Mouse (Mus musculus): ENCODE measurements at regions not wholly inside any gene's neighbourhood (a gene's known extent, or its start where the extent isn't known, plus 50 kb on each side); places are given as distances from the start of the nearest gene placed in this dataset.
"Not testable (repeated sequence)": the region's sequence is repeated elsewhere in the genome, so short reads cannot be mapped to it uniquely, and the experiment has no call there.

DNA sequence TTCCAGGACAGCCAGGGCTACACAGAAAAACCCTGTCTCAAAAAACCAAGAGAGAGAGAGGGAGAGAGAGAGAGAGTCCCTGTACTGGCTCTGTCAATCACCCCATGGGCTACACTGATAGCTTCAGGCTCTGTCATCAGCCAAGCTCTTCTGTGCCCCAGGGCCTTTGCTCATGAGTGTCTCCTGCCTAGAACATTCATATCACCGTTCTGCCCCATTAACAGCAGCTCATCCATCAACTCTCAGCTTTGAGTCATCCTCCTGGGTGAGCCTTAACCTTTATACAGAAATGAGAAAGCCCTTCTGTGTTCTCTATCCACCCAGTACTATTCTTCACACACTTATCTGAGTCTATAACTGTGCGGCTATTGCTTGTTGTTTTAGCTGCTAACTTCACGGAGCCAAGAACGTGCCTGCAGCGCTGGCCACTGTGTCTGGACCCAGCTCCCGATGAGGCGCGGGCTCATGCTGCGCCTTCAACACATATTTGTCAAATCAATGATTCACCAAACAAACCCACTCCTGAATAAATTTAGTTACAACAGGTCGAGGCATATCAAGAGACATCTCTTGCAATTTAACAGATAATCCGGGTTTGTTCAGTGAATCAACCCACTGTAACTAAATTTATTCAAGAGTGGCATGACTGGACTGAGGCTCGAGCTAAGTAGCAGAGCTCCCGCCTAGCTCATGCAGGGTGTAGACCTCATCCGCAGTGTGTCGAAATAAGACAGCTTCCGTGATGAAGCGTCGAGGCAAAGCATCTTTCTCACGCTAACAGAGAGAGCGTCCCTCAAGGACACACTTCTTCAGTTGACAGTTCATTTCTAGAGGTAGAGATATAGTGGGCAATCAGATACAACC lies 152.1 kb downstream of the Katnal1 start:
- no peak for DNase-seq (ENCODE audit: low read depth, low spot score)

DNA sequence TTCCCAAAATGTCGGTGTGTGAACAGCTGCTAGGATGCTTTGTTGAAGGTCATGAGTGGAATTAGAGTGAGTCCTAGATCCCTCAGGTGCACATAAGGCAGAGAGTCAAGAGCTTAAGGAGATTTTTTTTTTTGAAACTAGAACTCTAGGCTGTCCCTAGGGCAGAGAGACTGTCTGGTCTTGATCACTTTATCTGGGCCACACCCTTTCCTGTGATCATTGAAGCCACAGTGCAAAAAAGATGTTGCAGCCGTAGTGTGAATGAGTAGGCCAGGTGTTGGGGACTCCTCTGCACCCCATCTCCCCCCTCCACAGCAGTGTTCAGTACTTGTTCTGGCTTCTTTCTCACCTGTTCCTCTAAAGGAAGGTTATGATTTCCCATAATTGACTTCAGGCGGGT lies 153.9 kb downstream of the Katnal1 start:
- no peak for DNase-seq (ENCODE audit: low read depth, low spot score)

DNA sequence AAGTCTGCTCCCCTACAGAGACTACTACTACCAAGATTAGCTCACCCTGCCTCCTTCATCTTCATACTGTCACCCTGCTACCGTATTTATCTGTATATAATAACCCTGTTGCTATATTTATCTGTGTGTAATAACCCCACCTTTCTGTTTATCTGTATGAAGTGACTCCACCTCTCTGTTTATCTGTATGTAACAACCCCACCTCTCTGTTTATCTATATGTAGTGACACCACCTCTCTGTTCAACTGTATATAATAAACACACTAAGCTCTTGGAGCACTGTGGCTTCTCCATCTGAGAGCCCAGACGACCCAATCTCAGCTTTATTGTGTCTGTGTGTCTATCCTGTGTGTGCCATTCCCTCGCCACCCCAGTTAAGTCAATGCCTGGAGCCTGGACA lies 154.7 kb downstream of the Katnal1 start:
- no peak for DNase-seq (ENCODE audit: low read depth, low spot score)

DNA sequence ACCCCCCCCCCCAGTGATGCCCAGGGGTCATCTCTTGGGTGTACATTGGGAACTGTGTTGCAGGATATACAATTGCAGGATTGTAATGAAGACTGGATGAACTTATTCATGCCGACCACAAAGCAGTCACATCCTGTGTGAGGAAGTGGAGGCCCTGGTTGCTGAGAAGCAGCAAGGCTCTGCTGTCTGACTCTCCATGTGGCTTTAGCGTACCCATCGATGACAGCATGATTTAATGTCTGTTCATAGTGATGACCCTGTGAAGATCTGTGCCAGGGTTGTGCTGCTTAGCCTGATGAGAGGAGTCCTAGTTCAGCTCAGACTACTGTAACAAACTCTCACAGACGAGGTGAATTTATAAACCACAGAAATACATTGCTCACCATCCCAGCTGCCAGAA lies 159.7 kb downstream of the Katnal1 start:
- no peak for DNase-seq (ENCODE audit: low read depth, low spot score)

DNA sequence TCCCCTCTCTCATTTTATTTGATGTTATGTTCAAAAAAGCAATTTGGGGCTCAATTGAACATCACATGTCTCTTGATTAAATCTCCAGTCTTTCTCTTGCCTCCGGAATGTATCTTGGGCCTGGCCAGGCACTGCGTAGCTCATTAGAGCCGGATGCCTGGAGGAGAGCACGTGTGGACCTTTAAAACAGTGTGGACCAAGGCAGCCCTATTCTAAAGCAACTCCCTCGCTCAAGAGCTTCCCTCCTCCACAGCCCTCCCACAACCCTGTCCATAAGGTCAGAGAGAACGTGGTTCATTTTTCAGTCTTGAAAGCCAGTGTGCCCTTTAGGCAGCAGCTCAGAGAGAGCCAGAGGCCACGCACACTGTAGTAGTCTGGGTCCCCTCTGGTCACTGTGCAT lies 160.8 kb downstream of the Katnal1 start:
- no peak for DNase-seq (ENCODE audit: low read depth, low spot score)

DNA sequence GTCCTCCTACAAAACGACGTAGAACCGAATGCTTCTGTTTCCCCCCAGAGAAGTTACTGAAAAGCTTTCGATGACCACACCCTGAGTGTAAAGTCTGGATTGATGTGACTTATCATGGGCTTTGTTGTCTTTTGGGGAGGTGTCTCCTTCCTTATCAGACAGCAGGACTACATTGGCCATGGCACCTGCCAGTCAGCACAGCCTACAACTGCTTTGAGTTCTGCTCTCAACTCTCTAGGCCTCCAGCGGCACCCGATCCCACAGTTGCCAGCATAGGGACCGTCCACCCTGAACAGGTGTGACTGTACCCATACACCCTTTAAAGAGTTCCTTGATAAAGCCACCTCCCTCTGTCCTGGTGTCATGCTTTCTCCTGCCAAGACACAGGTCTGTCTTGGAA lies 163.1 kb downstream of the Katnal1 start:
- DNase-seq (ENCODE audit: low read depth, low spot score), result no peak

DNA sequence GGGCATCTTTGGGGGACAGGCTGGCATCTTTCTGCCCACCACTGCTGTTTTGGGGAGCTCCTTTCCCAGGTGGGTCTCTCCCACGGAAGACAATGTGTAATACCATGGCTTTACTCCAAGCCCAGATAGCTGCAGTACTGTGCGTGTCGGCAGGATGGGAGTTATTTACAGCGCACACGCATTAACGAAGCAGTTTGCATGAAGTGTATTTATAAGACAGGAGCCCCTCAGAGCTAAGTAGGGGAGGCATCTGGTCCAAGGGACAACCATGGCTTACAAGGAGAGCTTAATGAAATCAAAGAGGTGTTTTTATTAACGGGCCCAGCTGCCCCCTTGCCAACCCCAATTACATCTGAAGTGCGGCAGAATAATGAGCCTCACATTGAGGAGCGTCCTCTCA lies 169.0 kb downstream of the Katnal1 start:
- DNase-seq (ENCODE audit: low read depth, low spot score), result no peak

DNA sequence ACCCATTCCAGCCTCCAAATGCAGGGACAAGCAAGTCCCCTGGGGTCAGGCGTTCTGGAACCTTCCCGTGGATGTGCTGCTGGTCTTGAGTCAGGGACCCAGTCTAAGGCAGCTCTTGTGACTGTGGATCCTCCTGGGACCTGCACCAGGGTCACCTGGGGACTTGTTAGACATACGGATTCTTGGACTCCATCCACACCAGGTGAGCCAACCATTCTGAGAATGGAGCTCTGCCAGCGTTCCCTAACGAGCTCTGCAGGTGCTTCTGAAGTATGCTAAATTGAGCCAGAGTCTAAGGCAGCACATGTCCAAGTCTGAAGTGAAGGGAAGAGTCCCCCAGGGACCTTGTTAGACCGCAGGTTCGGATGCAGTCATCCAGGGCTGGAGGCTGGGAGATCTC lies 170.3 kb downstream of the Katnal1 start:
- no peak for DNase-seq (ENCODE audit: low read depth, low spot score)

DNA sequence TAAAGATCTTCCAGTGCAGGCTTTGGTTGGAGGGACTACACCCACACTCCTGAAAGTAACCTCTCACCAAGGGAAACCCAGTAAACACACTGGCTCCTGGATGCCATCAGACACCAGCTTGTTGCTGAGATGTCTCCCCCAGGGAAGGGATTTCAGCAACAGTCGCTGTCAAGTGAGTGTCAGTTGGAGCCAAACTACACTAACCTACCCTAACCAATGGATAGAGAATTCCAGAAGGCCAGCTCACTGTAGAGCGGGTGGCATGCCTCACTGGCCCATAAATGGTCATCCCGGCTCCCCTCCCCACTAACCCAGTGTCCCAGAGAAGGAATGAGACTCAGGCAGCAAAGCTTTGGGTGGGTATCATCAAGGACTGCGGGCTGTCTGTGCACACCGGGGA lies 171.4 kb downstream of the Katnal1 start:
- no peak for DNase-seq (ENCODE audit: low read depth, low spot score)

DNA sequence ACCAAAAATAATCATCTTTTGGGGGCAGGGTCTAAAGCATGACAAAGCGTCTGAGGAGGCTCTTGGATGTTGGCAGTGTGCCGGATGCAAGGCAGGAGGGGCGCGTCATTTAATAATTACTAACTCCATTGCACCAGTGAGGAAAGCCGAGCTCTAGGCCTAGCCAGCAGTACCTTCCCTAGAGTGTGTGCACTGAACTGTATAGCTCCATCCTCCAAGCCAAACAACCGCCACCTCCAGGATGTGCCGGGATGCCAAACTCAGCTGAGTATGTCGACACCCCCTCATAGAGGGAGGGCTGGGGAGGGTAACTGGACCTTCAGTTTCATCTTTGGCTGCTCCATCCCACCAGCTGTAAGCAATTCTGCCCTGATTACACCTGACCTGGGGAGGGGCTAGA lies 171.9 kb downstream of the Katnal1 start:
- DNase-seq (ENCODE audit: low read depth, low spot score), result no peak

DNA sequence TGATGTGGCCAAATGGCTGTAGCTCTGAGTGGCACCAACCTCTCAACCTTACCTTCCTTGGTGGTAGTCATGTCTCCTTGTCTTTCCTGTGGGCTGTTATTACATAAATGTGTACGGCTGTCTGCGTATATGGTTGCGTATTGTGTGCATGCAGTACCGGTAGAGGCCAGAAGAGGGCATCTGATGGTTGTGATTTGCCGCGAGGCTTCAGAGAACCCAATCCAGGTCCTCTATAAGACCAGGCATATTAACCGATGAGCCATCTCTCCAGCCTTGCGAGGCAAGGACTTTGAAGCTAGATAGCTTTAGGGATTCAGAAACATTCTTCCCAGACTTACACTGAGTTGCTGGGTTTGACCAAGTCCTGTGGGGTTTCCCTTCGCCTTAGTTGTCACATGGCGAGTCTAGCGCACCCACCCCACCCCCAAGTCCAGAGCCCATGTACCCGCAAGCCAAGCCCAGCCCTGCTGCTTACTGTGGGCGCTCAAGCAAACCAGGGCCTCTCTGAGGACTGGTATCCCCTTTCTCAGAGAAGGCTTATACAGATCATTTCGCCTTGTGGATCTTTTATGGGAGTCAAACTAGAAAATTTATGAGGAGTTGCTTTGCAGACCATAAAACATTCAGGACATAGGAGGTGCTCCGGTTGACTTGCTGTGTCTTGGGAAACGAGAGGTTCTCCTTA lies 172.7 kb downstream of the Katnal1 start:
- DNase-seq (ENCODE audit: low read depth, low spot score), result no peak

DNA sequence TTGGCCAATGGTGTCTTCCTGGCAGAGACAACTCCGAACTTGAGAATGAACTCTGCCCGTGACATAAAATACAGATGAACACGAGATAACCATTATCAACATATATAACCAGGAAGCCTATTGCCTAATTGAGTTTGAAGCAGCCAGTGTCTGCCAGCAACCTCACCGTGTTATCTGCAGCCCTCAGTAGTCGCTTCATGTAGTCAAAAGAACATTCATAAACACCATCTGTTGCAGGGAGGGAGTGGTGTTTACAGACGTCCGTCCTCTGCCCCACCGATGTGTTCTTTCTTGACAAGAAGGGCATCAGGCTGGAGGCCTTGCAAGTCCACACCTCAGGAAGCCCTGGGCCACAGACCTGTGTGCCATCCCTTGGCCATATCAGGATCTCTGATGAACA lies 173.3 kb downstream of the Katnal1 start:
- no peak for DNase-seq (ENCODE audit: low read depth, low spot score)

DNA sequence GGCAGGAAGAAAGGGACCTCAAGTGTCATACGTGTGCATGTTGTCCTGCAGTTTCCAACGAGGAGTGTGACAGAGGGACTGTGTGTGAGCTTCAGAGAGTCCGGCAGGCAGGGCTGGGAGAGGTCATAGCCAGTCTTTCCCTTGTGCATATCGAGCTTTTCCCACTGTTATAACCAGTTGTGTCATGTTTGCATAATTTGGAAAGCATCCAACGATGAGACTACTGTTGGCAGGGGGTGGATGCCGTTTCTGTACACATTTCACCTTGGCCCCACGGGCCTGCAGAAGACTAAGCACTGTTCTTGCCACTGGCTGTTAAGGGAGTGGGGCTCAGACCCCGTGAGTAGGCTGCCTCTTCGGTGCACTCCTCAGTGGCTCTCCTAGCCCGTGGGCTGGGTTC lies 174.2 kb downstream of the Katnal1 start:
- DNase-seq (ENCODE audit: low read depth, low spot score), result no peak

DNA sequence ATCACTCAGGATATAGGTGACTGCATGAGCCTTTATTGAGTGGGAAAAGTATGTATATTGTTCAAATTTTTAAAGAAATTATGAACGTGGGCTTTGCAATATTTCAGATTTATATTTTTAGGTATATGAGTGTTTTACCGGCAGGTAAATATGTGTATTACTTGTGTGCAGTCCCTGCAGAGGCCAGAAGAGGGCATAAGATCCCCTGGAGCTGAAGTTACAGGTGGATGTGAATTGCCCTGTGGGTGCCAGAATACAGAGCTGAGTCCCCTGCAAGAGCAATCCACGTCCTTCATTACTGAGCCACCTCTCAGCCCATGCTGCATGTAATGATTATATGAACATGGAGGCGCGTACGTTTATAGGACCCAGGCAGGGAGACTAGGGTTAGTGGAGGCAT lies 174.8 kb downstream of the Katnal1 start:
- no peak for DNase-seq (ENCODE audit: low read depth, low spot score)

DNA sequence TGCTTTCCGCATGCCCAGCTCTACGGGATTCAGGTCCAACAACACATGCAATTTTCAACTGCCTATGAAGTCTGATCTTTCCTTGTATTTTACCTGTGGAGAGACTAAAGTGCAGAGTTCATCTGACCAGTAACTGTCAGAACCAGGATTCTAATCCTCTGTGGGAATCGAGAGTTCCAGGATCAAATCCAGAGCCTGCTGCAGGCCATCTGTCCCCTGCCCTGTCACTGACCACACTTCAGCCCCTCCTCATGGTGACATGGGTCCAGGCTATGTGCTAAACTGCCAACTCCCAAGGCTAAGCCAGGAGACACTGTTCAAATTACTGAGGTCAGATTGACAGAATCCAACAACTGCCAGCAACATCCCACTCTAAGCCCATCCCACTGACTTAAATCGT lies 175.7 kb downstream of the Katnal1 start:
- DNase-seq (ENCODE audit: low read depth, low spot score), result no peak

DNA sequence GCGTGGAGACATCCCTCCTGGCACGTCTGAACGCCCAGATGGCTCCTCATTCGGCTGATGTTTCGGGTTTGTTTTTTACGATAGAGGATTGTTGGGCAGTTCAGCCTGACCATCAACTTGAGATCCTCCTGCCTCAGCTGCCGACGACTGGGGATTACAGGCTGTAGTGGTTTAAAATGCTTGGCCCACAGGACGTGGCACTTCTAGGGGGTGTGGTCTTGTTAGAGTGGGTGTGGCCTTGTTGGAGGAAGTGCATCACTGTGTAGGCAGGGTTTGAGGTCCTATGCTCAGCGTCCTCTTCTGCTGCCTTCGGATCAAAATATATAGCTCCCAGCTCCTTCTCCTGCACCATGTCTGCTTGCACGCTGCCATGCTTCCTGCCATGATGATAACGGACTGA lies 177.1 kb downstream of the Katnal1 start:
- no peak for DNase-seq (ENCODE audit: low read depth, low spot score)

DNA sequence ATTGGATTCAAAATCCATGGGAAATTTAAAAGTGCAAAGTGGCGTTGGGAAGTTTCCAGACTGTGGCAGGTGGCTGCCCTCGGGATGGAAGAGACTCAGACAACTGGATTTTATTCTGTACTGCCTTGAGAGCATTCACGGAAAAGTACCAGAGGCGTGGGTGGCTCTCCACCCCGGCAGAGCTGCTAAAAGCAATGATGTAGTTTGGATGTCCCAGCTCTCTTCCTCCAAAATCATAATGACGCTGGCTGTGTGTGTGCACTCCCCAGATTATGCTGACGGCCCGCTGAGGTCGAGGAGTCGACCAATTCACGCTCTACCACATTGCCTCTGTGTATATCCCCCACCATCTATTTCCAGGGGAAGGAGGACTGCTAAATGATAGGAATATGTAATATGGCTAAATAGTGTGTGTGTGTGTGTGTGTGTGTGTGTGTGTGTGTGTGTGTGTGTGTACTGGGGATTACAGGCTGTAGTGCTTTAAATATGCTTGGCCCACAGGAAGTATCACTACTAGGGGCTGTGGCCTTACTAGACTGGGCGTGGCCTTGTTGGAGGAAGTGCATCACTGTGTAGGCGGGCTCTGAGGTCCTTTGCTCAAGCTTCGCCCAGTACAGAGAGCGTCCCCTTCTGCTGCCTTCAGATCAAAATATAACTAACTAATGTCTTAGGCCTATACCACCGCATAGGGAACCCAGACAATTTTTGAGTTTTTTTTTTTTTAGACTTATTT lies 179.0 kb downstream of the Katnal1 start:
- no peak for DNase-seq (ENCODE audit: low read depth, low spot score)

DNA sequence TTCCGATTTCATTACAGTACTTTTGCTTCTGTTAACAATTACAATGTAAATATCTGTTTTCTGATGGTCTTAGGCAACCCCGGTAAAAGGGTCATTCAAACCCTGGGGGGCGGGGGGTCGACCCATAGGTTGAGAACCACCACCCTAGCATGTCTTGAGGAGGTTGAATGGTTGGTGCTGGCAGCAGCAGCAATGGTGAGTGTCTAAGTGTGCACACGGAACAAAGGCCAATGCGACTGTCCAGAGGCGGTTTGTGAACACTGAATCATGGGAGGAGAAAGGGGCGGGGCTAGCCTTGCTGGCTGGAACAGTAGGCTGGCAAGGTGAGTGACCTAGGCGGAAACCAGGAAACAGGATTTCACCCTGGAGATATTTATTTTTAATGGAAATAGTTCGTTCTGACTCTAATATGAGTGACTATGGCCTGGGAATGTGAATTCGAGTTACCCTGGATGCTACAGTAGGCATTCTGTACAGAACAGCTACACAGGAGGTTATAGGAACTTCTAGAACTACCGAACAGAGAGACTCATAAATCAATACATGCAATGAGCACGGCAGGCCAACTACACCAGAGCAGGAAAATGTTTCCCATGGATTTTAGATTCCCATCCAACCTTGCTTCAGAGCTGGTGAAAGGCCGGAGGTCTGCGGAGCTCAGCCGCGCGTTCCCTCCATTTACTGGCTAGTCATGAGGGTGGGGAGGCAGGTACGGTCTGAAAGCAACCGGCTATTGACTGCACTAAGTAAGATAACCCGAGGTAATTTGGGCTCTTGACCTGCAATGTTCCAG lies 181.0 kb downstream of the Katnal1 start:
- DNase-seq (ENCODE audit: low read depth, low spot score), result no peak

DNA sequence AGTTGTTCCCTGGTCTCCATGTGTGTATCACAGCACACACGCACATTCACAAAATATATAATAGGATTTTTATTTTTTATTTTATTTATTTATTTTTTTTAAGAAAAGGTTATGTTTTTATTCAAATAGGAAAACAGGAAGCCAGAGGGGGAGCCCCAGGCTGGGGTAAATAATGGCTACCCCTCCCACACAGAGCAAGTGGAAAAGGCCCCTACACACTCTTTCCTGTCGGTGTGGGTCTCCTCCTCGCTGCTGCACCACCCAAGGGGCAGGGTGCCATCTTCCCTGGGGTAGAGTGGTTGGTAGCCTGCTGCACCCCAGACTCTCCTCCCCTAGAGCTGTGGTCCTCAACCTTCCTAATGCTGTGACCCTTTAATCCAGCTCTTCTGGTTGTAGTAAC lies 181.6 kb downstream of the Katnal1 start:
- no peak for DNase-seq (ENCODE audit: low read depth, low spot score)

DNA sequence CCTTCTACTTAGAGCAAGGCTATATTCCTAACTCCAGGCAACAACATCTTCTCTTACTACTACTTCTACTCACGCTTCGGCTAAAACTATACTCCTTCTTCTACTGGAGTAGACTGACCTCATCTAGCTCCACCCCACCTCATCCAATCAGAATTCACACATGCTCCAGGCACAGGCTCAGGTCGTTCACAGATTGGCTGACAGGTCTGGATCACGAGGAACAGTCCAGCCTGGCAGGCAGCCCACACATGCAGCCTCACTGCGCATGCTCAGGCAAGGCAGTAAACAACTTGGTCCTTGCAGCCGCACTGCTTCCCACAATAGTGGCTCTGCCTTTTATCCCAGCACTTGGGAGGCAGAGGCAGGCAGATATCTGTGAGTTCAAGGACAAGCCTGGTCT lies 182.4 kb downstream of the Katnal1 start:
- DNase-seq (ENCODE audit: low read depth, low spot score), result not testable (repeated sequence)

DNA sequence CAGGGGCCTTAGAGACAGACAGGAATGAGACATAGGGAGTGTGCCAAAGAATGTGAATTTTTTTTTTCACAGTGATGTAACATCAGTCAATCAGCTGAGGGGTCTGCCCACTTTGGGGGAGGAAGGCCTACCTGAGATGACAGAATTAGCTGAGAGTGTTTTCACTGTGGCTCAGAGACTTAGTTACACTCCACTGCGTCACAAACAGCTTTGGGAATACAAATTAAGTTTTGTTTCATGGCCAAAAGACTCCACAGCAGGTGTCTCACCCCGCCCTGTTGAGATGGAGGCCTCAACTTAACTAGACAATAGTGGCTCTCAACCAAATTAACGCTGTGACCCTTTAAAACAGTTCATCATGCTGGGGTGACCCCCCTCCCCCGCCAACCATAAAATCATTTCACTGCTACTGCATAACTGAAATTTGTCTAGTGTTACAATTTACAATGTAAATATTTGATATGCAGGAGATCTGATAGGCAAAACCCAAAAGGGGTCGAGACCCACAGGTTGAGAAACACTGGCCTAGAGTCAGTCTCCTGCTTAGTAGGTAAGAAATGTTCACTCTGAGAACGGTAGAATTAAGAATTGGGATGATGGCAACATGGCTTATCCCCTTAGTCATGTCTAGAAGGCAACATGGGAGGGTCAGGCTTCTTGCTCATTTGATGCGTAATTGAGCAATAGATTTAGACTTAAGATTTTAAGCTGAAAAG lies 184.3 kb downstream of the Katnal1 start:
- no peak for DNase-seq (ENCODE audit: low read depth, low spot score)

All from brain, embryonic 18.5 days (tissue).